Mouse (Mus musculus): ENCODE results near the gene Olfr1410.
A peak's percentile ranks its signal among the peaks of the same experiment; 100 is the strongest.

Olfr1410 gene

DNA sequence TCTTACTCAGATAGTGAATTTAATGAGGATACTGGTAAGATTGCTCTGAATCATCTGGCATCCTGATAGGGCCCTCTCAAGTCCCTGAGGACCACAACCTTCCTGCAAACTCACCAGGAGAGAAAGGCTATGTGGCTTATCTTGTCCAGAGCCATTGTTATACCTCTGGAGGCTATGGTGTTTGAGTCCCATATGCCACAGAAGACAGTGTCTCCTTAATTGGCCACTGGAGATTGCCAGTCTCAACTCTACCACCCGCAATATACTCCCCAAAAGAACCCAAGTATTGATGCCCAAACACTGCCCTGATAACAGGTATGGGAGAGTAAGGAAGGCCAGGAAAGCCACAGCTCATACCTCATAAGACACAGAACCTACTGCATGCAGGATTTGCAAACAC, at the start of gene Olfr1410:
Gene Olfr1410, plus strand, starts transcription at position 301 of the 400 bp plus-strand sequence.
- DNase-seq, result no peak

DNA sequence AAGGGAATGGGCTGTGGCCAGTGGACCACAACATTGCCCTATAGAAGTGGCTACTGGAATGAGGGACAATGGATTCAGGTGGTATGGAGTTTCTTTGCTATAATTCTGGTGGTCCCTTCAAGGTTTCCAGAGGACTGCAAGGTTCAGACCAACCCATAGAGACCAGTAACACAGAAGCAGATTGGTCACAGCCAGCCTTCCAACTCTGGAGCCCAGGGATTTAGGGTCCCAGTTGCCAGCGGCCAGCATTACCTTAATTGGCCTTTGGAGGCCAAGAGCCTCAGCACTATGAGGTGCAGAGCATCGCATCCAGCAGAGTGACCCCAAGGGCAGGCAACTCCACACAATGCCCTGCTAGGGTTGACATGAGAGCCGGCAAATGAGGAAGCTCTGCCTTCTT, 34.6 kb upstream of the Olfr1410 start, which contains the start of gene Olfr1413:
Gene Olfr1413, plus strand, starts transcription at position 301 of the 400 bp plus-strand sequence.
- DNase-seq, result no peak

GRCm38 (mm10) chr1:92585479-92585878, 20.1 kb upstream of the Olfr1410 start, which contains the start of gene Olfr1412:
Olfr1412 (plus strand) TSS chr1:92585779.
- no peak for DNase-seq

- DNase-seq, result no peak
These were observed 11.5 kb upstream of the Olfr1410 start, which contains the start of gene Olfr1411 for GRCm38 (mm10) chr1:92594111-92594510. Olfr1411 (plus strand) TSS chr1:92594411.

GRCm38 (mm10) chr1:92596019-92596418, 9.6 kb upstream of the Olfr1410 start:
- DNase-seq, result no peak

DNA sequence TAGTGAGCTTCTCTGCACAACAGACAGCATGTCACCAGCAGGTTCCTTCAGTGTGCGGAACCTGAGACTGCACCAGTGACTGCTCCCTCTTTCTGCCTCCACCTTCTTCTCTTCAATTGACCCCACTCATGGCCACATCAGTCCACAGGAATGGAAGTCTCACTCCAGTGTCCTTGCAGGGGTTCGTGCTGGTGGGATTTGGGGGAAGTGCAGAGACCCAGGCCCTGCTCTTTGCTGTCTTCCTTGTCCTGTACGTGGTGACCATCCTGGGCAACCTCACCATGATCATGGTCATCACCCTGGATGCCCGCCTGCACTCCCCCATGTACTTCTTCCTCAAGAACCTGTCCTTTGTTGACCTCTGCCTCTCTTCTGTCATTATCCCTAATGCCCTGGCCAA, 2.1 kb downstream of the Olfr1410 start:
- DNase-seq, result no peak

GRCm38 (mm10) chr1:92611008-92611407, 5.4 kb downstream of the Olfr1410 start:
- peak; percentile 62 for DNase-seq

- no peak for DNase-seq
These were observed 7.6 kb downstream of the Olfr1410 start for GRCm38 (mm10) chr1:92613175-92613574.

- DNase-seq, result peak; percentile 15
These were observed 8.9 kb downstream of the Olfr1410 start for GRCm38 (mm10) chr1:92614516-92614915.

- DNase-seq, result no peak
These were observed 10.5 kb downstream of the Olfr1410 start for GRCm38 (mm10) chr1:92616046-92616445.

- no peak for DNase-seq
These were observed 11.9 kb downstream of the Olfr1410 start, which contains the start of gene Olfr12 for GRCm38 (mm10) chr1:92617488-92617887. Olfr12 (plus strand) TSS chr1:92617788.

GRCm38 (mm10) chr1:92618360-92618759, 12.8 kb downstream of the Olfr1410 start:
- no peak for DNase-seq

- DNase-seq, result no peak
These were observed 22.6 kb downstream of the Olfr1410 start for GRCm38 (mm10) chr1:92628227-92628626.

DNA sequence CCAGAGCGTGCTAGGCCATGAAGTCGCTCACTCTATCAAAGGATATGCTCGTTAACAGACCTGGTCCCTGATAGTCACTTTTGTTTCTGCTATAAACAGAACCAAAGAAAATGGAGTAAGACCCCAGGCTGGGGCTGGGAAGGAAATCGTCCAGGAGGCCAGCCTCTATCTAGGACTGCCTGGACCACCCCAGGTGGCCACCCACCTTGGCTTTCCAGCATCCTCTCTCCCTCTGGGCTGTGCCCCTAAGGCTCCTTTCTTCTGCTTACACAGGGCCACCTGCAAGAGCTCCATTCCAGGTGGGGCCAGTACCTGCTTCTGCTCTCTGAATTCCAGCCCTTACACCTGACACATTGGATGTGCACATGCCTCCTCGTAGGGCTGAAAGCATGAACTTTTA, 26.6 kb downstream of the Olfr1410 start:
- no peak for DNase-seq

DNA sequence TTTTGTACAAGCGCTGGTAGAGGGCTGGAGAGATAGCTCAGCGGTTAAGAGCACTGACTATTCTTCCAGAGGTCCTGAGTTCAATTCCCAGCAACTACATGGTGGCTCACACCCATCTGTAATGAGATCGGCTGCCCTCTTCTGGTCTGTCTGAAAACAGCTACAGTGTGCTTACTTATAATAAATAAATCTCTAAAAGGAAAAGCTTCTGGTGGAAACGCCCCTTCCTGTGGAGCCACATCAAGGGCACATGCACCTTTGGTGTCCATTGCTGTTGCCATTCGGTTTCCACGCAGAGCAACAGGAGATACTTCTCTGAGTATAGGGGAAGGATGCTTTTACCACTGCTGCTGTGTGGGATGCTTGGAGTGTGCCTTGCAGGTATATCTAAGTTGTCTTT, 27.4 kb downstream of the Olfr1410 start:
- DNase-seq, result no peak

GRCm38 (mm10) chr1:92633726-92634125, 28.1 kb downstream of the Olfr1410 start:
- DNase-seq, result no peak

- no peak for DNase-seq
These were observed 29.0 kb downstream of the Olfr1410 start for GRCm38 (mm10) chr1:92634569-92634968.

DNA sequence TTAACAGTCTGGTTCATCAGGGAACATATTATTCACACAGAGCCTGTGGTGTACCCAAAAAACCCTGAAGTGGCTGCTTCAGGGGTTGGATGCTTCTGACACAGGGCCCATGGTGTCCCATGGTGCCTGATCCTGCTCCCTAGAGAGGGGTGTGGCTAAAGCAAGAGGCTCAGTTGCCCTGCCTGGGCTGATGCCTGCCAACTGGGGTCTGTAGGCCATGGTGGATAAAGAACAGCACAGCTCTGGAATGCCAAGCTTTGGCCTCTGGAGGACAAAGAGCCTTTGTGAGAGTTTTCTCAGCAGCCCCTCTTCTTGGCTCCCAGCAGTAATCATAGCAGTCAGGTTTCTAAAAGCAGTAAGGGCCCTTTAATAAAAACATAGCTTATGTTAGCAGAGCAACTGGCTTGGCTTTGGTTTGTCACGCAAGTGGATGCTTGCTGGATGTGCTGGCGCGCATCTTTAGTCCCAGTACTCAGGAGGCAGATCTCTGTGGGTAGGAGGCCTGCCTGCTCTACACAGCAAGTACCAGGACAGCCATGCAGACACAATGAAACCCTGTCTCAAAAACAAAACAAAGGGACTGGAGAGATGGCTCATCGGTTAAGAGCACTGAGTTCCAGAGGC, 29.5 kb downstream of the Olfr1410 start:
- DNase-seq, result no peak

- DNase-seq, result no peak
These were observed 30.4 kb downstream of the Olfr1410 start for GRCm38 (mm10) chr1:92636015-92636414.

GRCm38 (mm10) chr1:92636676-92637075, 31.1 kb downstream of the Olfr1410 start:
- no peak for DNase-seq

- DNase-seq, result no peak
These were observed 32.1 kb downstream of the Olfr1410 start for GRCm38 (mm10) chr1:92637501-92638172.

DNA sequence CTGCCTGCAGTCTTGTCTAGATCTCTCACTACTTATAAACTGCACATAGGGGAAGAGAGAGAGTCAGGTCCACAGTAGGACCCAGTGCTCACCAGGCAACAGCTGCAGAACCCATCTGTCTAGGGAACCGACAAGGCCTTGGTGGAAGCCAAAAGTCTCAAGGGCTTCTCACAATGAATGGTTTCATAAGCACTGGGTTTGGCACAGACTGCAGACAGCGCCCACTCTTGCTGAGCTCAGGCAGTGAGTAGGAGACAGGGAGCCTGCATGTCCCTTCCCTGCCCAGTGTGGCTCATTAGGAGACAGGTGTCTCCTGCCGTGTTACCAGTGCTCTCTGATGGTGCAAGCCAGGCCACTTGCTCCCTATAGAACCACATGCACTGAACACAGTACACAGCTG, 32.6 kb downstream of the Olfr1410 start:
- no peak for DNase-seq

GRCm38 (mm10) chr1:92638736-92639135, 33.2 kb downstream of the Olfr1410 start:
- no peak for DNase-seq

DNA sequence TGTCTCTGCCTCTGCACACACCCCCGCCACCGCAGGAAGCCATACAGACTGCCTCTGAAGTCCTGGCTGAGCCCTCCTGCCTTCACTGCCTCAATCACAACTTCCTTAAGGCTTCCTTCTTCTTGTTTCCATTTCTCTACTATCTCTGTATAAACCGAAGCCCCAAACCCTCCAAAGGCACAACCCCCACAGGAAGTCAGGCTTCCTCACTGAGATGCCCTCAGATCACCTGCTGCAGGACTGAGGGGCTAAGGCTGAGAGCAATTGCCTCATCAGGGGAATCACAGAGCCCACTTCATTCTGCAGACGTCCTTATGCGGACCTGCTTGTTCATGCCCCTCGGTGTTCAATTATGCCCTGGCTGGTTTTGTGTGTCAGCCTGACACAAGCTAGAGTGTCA, 34.8 kb downstream of the Olfr1410 start:
- DNase-seq, result no peak
